Mouse (Mus musculus) C2C12 (cell line): ENCODE results near the gene Smoc2.

Experiments
- CEBPB ChIP-seq: IDR thresholded peaks from one replicate; pipeline ENCODE4 v1.6.1; 2011; ENCODE audit warnings: low read depth, mild to moderate bottlenecking, control low read depth, moderate library complexity
- CTCF ChIP-seq: IDR thresholded peaks from one replicate; pipeline ENCODE4 v1.5.1; 2011; ENCODE audit not compliant: control insufficient read depth, insufficient read depth, insufficient read length
- FOSL1 ChIP-seq: IDR thresholded peaks from one replicate; pipeline ENCODE4 v1.8.0; 2011; ENCODE audit warnings: mild to moderate bottlenecking, low read length; ENCODE audit not compliant: poor library complexity, insufficient read depth, severe bottlenecking
- MAX ChIP-seq: IDR thresholded peaks from one replicate; pipeline ENCODE4 v1.6.1; 2011; ENCODE audit warnings: mild to moderate bottlenecking, control low read depth
- MYOD1 ChIP-seq: IDR thresholded peaks from one replicate; pipeline ENCODE4 v1.6.1; 2011; ENCODE audit warnings: low read depth; ENCODE audit not compliant: control insufficient read depth, insufficient read length
- MYOG ChIP-seq: IDR thresholded peaks from one replicate; pipeline ENCODE4 v1.6.1; 2011; ENCODE audit not compliant: control insufficient read depth, insufficient read length; ENCODE audit errors: extremely low read depth
- USF1 ChIP-seq: IDR thresholded peaks from one replicate; pipeline ENCODE4 v1.6.1; 2011; ENCODE audit warnings: low read depth, mild to moderate bottlenecking, control low read depth, moderate library complexity

DNA sequence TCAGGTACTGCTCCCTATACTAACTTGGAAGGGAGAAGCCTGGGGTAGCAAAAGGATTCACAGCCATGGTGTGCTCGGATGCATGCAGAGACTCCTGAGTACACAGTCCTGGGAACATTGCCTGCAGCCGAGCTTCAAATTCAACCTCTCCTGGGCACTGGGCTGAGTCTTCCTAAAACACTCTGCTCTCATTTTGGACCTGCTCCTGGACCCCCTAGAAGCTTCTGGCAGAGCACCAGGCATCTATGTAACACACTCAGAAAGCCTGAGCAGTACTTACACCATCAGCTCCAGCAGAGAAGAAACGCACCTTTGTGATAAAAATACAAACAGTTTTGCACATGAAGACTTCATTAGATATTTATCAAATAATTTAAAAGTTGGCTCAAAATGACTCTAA lies 18.3 kb upstream of the Smoc2 start:
- no peak for TF ChIP-seq MAX
- TF ChIP-seq MYOG = no peak
- no peak for TF ChIP-seq CTCF
- no peak for TF ChIP-seq MYOD1
- TF ChIP-seq CEBPB = no peak
- no peak for TF ChIP-seq USF1
- no peak for TF ChIP-seq FOSL1
